Mouse (Mus musculus) heart, adult 2 months (tissue): ENCODE measurements around the gene Kcnj5.

Experiments used
- CTCF ChIP-seq: fragments of 200-600 bp; IDR thresholded peaks from 2 replicates; pipeline ENCODE4 v1.8.1; 2022; ENCODE audit warnings: antibody characterized with exemption, mild to moderate bottlenecking, moderate library complexity
- EP300 ChIP-seq: fragments of 200-500 bp; IDR thresholded peaks from 2 replicates; pipeline ENCODE4 v1.6.1; 2011; ENCODE audit warnings: low read depth, low read length, control low read depth; ENCODE audit not compliant: insufficient read depth
- POLR2A ChIP-seq: fragments of 200-500 bp; IDR thresholded peaks from 2 replicates; pipeline ENCODE4 v1.6.1; 2011; ENCODE audit warnings: mild to moderate bottlenecking, low read depth, low read length, control low read depth; ENCODE audit not compliant: insufficient read depth

GRCm38 (mm10) chr9:32340831-32341230 lies 3.3 kb downstream of the Kcnj5 start:
- TF ChIP-seq CTCF (no peak), POLR2A (no peak), EP300 (no peak)
